Mouse (Mus musculus) mammary gland, adult 2 months (tissue): ENCODE results near the gene Nlrp6. TPM values are rescaled to one million over a fixed set of nuclear protein-coding genes. Genes with fewer than 3 reads are reported as not detected.

Experiments
- polyA plus RNA-seq: library from polyadenylated mRNA; depleted of rRNA; stranded (reverse); fragments of >200 nt; gene quantifications from 2 replicates; pipeline ENCODE4 v1.2.3, GENCODE M21; 2012; ENCODE audit warnings: low replicate concordance; rRNA removed

Gene Nlrp6
- polyA plus RNA-seq = 0.30 TPM in 1 of 2 replicates, not detected in the other

GRCm38 (mm10) chr7:140920418-140921029, at the start of gene Nlrp6:
Gene Nlrp6, plus strand, starts transcription at chr7:140920902.

DNA sequence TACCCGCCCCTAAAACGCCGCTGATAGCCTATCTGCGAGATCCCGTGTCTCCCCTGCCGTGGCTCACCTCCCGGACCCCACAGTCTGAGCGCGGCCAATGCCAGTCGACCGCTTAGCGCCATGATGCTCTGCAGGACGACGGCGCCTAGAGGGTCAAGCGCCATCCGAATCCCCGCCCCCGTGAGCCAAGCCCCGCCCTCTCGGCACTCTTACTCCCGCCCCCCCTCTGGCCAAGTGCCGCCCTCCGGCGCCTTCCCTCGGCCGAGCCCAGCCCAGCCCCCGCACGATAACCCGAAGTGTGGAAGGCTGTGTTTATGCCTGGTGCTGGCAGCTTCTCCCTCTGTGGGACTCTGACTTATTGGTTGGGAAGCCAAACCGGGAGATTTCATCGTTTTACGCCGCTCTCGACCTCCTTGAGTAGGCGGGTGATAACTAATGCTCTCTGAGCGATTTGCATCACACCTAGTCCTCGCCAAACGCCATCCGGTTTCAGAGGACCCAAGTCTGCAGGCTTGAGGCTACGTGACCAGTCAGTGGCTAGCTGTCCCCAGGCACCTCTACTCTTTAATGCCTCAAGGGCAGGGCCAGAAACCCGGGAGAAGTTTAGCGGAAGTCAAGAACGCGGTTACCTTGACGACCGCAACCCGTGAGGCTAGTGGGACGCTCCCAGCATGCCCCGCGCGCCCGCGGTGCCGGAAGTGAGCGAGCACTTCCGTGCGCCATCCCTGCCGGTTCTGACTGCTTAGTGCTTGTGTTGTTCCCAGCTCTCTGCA, 38.8 kb upstream of the Nlrp6 start, which contains the start of the genes Psmd13 and Sirt3:
Psmd13 (plus strand) TSS at position 273 of the 773 bp plus-strand sequence.
Sirt3 (minus strand) TSS at position 614 of the 773 bp plus-strand sequence.

GRCm38 (mm10) chr7:140900220-140900619, 20.5 kb upstream of the Nlrp6 start, which contains the start of gene Cox8b:
Gene Cox8b, minus strand, starts transcription at chr7:140900446.

GRCm38 (mm10) chr7:140941222-140942051, 20.7 kb downstream of the Nlrp6 start, which contains the start of gene Pgghg:
Gene Pgghg, plus strand, starts transcription at chr7:140941391.

GRCm38 (mm10) chr7:140949824-140950530, 29.3 kb downstream of the Nlrp6 start, which contains the start of gene Ifitm5:
Gene Ifitm5, minus strand, starts transcription at chr7:140950291.

DNA sequence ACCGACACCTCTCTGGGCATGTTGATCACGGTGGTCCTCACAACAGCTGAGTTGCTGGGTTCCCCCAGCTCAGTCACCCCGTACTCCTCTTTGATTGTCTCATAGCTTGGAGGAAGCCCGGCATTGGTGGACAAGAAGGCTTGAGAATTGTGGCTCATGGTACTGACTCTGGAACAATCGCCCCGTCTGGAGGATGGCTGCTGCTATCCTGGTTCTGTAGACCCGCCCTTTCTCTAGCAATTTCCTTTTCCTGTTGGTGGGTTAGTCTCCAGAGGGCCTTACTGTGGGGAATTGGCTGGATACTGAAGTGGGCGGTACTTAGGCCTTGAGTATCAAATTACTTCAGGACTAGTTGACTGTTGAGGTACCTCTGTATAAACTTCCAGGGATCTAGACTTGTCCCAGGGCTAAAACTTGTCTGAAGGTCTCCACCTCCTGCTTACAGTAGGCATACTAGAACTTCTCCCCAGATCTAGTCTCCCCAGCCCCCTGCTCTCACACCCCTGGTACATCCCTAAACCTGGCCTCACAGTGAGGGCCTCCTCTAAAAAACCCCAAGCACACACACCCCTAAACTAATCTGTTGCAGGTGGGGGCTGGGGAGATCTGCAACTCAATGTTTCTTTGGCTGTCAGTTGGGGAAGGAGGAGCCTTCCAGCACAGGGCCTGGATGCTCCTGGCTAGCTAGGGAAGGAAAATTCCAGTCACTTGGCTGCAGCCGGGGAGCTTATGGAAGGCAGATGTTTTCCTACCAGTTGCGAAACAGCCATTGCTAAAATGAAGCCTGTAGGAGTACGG, 35.3 kb downstream of the Nlrp6 start, which contains the start of the genes Gm45717 and Ifitm2:
Gm45717 (minus strand) TSS at position 180 of the 798 bp plus-strand sequence.
Ifitm2 (minus strand) TSS at position 230 of the 798 bp plus-strand sequence.

GRCm38 (mm10) chr7:140966921-140967320, 46.2 kb downstream of the Nlrp6 start, which contains the start of gene Ifitm1:
Gene Ifitm1, plus strand, starts transcription at chr7:140967221.

Other genes with a start within 250 kb of the Nlrp6 start
- gene Olfr45, start 239.0 kb upstream of the Nlrp6 start, polyA plus RNA-seq = not detected in 2 replicates
- not detected in 2 replicates for gene Olfr541, start 223.6 kb upstream of the Nlrp6 start, polyA plus RNA-seq
- gene Cyp2e1, start 157.2 kb upstream of the Nlrp6 start, polyA plus RNA-seq = 154 and 260 TPM in 2 replicates
- gene Syce1, start 133.1 kb upstream of the Nlrp6 start, polyA plus RNA-seq = 0.12 and 0.17 TPM in 2 replicates
- 0.02 and 0.07 TPM in 2 replicates for gene Zfp941, start 98.7 kb upstream of the Nlrp6 start, polyA plus RNA-seq
- 35.9 and 51.0 TPM in 2 replicates for gene Urah, start 85.9 kb upstream of the Nlrp6 start, polyA plus RNA-seq
- gene Scgb1c1, start 75.4 kb upstream of the Nlrp6 start, polyA plus RNA-seq = not detected in 2 replicates
- gene Odf3, start 73.1 kb upstream of the Nlrp6 start, polyA plus RNA-seq = 0.19 and 0.24 TPM in 2 replicates
- not detected in 2 replicates for gene Gm45785, start 64.6 kb upstream of the Nlrp6 start, polyA plus RNA-seq
- gene Ric8a, start 63.9 kb upstream of the Nlrp6 start, polyA plus RNA-seq = 125 and 131 TPM in 2 replicates
- gene Bet1l, start 63.3 kb upstream of the Nlrp6 start, polyA plus RNA-seq = 23.2 and 34.0 TPM in 2 replicates
- 48.3 and 59.6 TPM in 2 replicates for gene Psmd13, start 38.9 kb upstream of the Nlrp6 start, polyA plus RNA-seq
- 29.0 and 45.3 TPM in 2 replicates for gene Sirt3, start 38.6 kb upstream of the Nlrp6 start, polyA plus RNA-seq
- gene Cox8b, start 20.5 kb upstream of the Nlrp6 start, polyA plus RNA-seq = 395 and 928 TPM in 2 replicates
- gene Pgghg, start 20.5 kb downstream of the Nlrp6 start, polyA plus RNA-seq = 49.9 and 60.2 TPM in 2 replicates
- 2.6 and 4.0 TPM in 2 replicates for gene Ifitm5, start 29.4 kb downstream of the Nlrp6 start, polyA plus RNA-seq
- not detected in 2 replicates for gene Gm45717, start 35.0 kb downstream of the Nlrp6 start, polyA plus RNA-seq
- 1,072 and 1,260 TPM in 2 replicates for gene Ifitm2, start 35.1 kb downstream of the Nlrp6 start, polyA plus RNA-seq
- gene Ifitm1, start 46.3 kb downstream of the Nlrp6 start, polyA plus RNA-seq = 132 and 165 TPM in 2 replicates
- 410 and 816 TPM in 2 replicates for gene Ifitm3, start 89.9 kb downstream of the Nlrp6 start, polyA plus RNA-seq
- 10.7 and 37.4 TPM in 2 replicates for gene Ifitm6, start 97.0 kb downstream of the Nlrp6 start, polyA plus RNA-seq
- gene Gm17387, start 108.2 kb downstream of the Nlrp6 start, polyA plus RNA-seq = not detected in 2 replicates
- gene B4galnt4, start 140.2 kb downstream of the Nlrp6 start, polyA plus RNA-seq = 1.0 and 2.5 TPM in 2 replicates
- 30.8 and 48.9 TPM in 2 replicates for gene Pkp3, start 157.3 kb downstream of the Nlrp6 start, polyA plus RNA-seq
- gene Sigirr, start 179.7 kb downstream of the Nlrp6 start, polyA plus RNA-seq = 30.1 and 44.1 TPM in 2 replicates
- 5.8 and 21.4 TPM in 2 replicates for gene Ano9, start 196.9 kb downstream of the Nlrp6 start, polyA plus RNA-seq
- 33.0 and 42.5 TPM in 2 replicates for gene Ptdss2, start 201.5 kb downstream of the Nlrp6 start, polyA plus RNA-seq